Mouse (Mus musculus) limb, embryonic 11.5 days (tissue): ENCODE data around the gene Gls. TPM values are rescaled to one million over a fixed set of nuclear protein-coding genes. Genes with fewer than 3 reads are reported as not detected.

Source experiments
- ATAC-seq: fragments of 200-750 bp; cut with Nextera tagmentation; 2 replicates; pipeline ENCODE4 v1.8.0; 2017; ENCODE audit warnings: low read depth; ENCODE audit not compliant: insufficient number of reproducible peaks, low FRiP score, low TSS enrichment
- DNase-seq: peaks from one replicate; pipeline ENCODE4 v3.0.0-alpha.2; 2015; ENCODE audit warnings: low spot score
- H3K27ac ChIP-seq: fragments of 300-500 bp; sonication (generic); replicated peaks from 2 replicates; pipeline ENCODE4 v1.5.1; 2014; ENCODE audit warnings: low read depth, mild to moderate bottlenecking, low read length
- H3K27me3 ChIP-seq: fragments of 300-500 bp; sonication (generic); 2 replicates; pipeline ENCODE4 v1.6.1; 2014; ENCODE audit warnings: mild to moderate bottlenecking, low read length, mixed read lengths; ENCODE audit not compliant: control insufficient read depth, insufficient read depth
- H3K36me3 ChIP-seq: fragments of 300-500 bp; sonication (generic); 2 replicates; pipeline ENCODE4 v1.6.1; 2014; ENCODE audit warnings: mild to moderate bottlenecking, low read length, moderate library complexity, mixed read lengths; ENCODE audit not compliant: control insufficient read depth, insufficient read depth
- H3K4me1 ChIP-seq: fragments of 300-500 bp; sonication (generic); 2 replicates; pipeline ENCODE4 v1.6.1; 2014; ENCODE audit warnings: low read length, mixed read lengths; ENCODE audit not compliant: control insufficient read depth, insufficient read depth
- H3K4me2 ChIP-seq: fragments of 300-500 bp; sonication (generic); 2 replicates; pipeline ENCODE4 v1.6.1; 2014; ENCODE audit warnings: low read depth, mild to moderate bottlenecking, moderate library complexity; ENCODE audit not compliant: severe bottlenecking
- H3K4me3 ChIP-seq: fragments of 300-500 bp; sonication (generic); 2 replicates; pipeline ENCODE4 v1.5.1; 2014; ENCODE audit warnings: low read depth, low read length
- H3K9ac ChIP-seq: fragments of 300-500 bp; sonication (generic); 2 replicates; pipeline ENCODE4 v1.6.1; 2014; ENCODE audit warnings: mild to moderate bottlenecking, low read length
- H3K9me3 ChIP-seq: fragments of 300-500 bp; sonication (generic); 2 replicates; pipeline ENCODE4 v1.6.1; 2016; ENCODE audit warnings: low read length; ENCODE audit not compliant: control insufficient read depth
- WGBS: fragments of 180-500 bp; shearing (Covaris S2); extraction: QIAGEN DNeasy Blood & Tissue Kit; methylation state at CpG from one replicate; pipeline ENCODE4 v1.1.7; 2014; 5-methylcytosine and 5-hydroxymethylcytosine counted together
- polyA plus RNA-seq: library from polyadenylated mRNA; unstranded; fragments of >200 nt; fragmentation: Nextera tagmentation; extraction: Ambion mirVana; gene quantifications from 2 replicates; pipeline ENCODE4 v1.2.1, GENCODE M21; 2014

The Gls gene
- polyA plus RNA-seq, 1 experiment from 2014 or later: 30.6 TPM

GRCm38 (mm10) chr1:52175321-52175720 lies 57.7 kb downstream of the Gls start:
- Histone ChIP-seq H3K9me3 (no peaks in the 10 kb centered on the region), H3K4me2 (no peak overlapping the region), H3K4me1 (peaks cover 6% of the 10 kb centered on the region; the same call in 1 of the 2 replicates), H3K9ac (no peak overlapping the region), H3K36me3 (no peaks in the 10 kb centered on the region), H3K27ac (no peak overlapping the region), H3K4me3 (no peak overlapping the region), H3K27me3 (no peaks in the 10 kb centered on the region)
- 60% methylated on average over 5 of the region's 5 CpGs for WGBS
- ATAC-seq (no peak), DNase-seq (no peak)

GRCm38 (mm10) chr1:52171271-52171670 lies 61.8 kb downstream of the Gls start:
- Histone ChIP-seq H3K4me3 (no peak overlapping the region), H3K9ac (no peak overlapping the region), H3K27ac (no peak overlapping the region), H3K9me3 (no peaks in the 10 kb centered on the region), H3K4me2 (no peak overlapping the region), H3K36me3 (no peaks in the 10 kb centered on the region), H3K27me3 (no peaks in the 10 kb centered on the region), H3K4me1 (no peaks in the 10 kb centered on the region; the same call in 1 of the 2 replicates)
- 82% methylated on average over 8 of the region's 8 CpGs for WGBS
- ATAC-seq (no peak), DNase-seq (no peak)

GRCm38 (mm10) chr1:52170747-52171146 lies 62.3 kb downstream of the Gls start:
- 75% methylated on average over 7 of the region's 7 CpGs for WGBS
- ATAC-seq (no peak), DNase-seq (no peak)
- Histone ChIP-seq H3K4me2 (no peak overlapping the region), H3K9me3 (no peaks in the 10 kb centered on the region), H3K27me3 (no peaks in the 10 kb centered on the region), H3K4me3 (no peak overlapping the region), H3K9ac (no peak overlapping the region), H3K4me1 (no peaks in the 10 kb centered on the region), H3K27ac (no peak overlapping the region), H3K36me3 (no peaks in the 10 kb centered on the region)

- no peaks in the 10 kb centered on the region for H3K4me1 ChIP-seq
- ATAC-seq (0 out of 2 replicates have a peak, but pooled peaks have one; percentile 31), DNase-seq (peak; percentile 65)
- H3K4me3 ChIP-seq: no peak overlapping the region
- no peaks in the 10 kb centered on the region for H3K36me3 ChIP-seq
- H3K9ac ChIP-seq: no peak overlapping the region
- no peak overlapping the region for H3K4me2 ChIP-seq
- no peaks in the 10 kb centered on the region for H3K9me3 ChIP-seq
- no peaks in the 10 kb centered on the region for H3K27me3 ChIP-seq
- no peak overlapping the region for H3K27ac ChIP-seq
- WGBS: 19% methylated on average over 3 of the region's 3 CpGs
Measured at GRCm38 (mm10) chr1:52170057-52170456, 63.0 kb downstream of the Gls start.

GRCm38 (mm10) chr1:52166652-52167220 lies 66.3 kb downstream of the Gls start:
- no peak overlapping the region for H3K27ac ChIP-seq
- no peak for ATAC-seq

GRCm38 (mm10) chr1:52163707-52164457 lies 69.2 kb downstream of the Gls start:
- 83% methylated on average over 5 of the region's 5 CpGs for WGBS
- Histone ChIP-seq H3K4me1 (0 out of 2 replicates have a peak, but pooled peaks cover 2% of the 10 kb centered on the region), H3K9ac (no peak overlapping the region), H3K9me3 (no peaks in the 10 kb centered on the region), H3K4me3 (no peak overlapping the region), H3K27ac (no peak overlapping the region), H3K36me3 (no peaks in the 10 kb centered on the region), H3K27me3 (no peaks in the 10 kb centered on the region), H3K4me2 (no peak overlapping the region)
- DNase-seq (peak; percentile 16), ATAC-seq (no peak)

More at GRCm38 (mm10) chr1:52166652-52167220, 66.3 kb downstream of the Gls start:
- WGBS: 64% methylated on average over 14 of the region's 14 CpGs
- Histone ChIP-seq H3K27me3 (no peaks in the 10 kb centered on the region), H3K4me3 (no peak overlapping the region), H3K4me2 (no peak overlapping the region), H3K36me3 (no peaks in the 10 kb centered on the region), H3K9ac (no peak overlapping the region), H3K9me3 (no peaks in the 10 kb centered on the region), H3K4me1 (no peaks in the 10 kb centered on the region)
- DNase-seq: no peak

GRCm38 (mm10) chr1:52161151-52161550 lies 71.9 kb downstream of the Gls start:
- peak; percentile 14 for DNase-seq
- 93% methylated on average over 8 of the region's 8 CpGs for WGBS
- no peaks in the 10 kb centered on the region for H3K36me3 ChIP-seq
- no peak overlapping the region for H3K4me3 ChIP-seq
- H3K27me3 ChIP-seq: no peaks in the 10 kb centered on the region
- ATAC-seq: no peak
- 0 out of 2 replicates have a peak, but pooled peaks cover 4% of the 10 kb centered on the region for H3K4me1 ChIP-seq
- no peak overlapping the region for H3K4me2 ChIP-seq
- H3K27ac ChIP-seq: no peak overlapping the region
- H3K9me3 ChIP-seq: no peaks in the 10 kb centered on the region
- no peak overlapping the region for H3K9ac ChIP-seq

- Histone ChIP-seq H3K9ac (no peak overlapping the region), H3K27ac (no peak overlapping the region), H3K36me3 (no peaks in the 10 kb centered on the region), H3K4me2 (no peak overlapping the region), H3K27me3 (no peaks in the 10 kb centered on the region), H3K4me3 (no peak overlapping the region), H3K9me3 (no peaks in the 10 kb centered on the region), H3K4me1 (0 out of 2 replicates have a peak, but pooled peaks cover 4% of the 10 kb centered on the region)
- no peak for ATAC-seq
- 58% methylated on average over 17 of the region's 17 CpGs for WGBS
- no peak for DNase-seq
Measured at GRCm38 (mm10) chr1:52158490-52159381, 74.3 kb downstream of the Gls start.
